Mouse (Mus musculus): Measurements from ENCODE around the gene Nlrp1b.

DNA sequence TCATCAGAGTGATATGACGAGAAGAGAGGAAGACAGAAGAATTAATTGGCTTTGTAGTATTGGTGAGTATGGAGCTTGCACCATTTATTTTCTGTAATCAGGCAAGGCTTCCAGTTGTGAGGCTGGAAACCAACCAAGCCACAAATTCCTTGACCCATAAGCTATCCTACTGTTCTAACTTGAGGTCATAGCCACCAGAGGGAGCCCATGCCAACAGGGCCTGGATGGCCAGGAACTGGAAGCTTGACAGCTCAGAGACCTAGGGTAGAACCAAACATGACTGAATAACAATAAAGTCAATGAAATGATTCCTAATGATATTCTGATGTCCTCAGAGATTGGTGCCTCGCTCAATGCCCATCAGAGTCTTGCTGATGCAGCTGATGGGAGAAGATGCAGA, 5.9 kb downstream of the Nlrp1b start:
- TF ChIP-seq GATA1 (IDR thresholded peaks at IDR 0.05; ENCODE audit: low read length) (no peak), TAL1 (IDR thresholded peaks at IDR 0.05; ENCODE audit: low read length) (no peak)
